Mouse (Mus musculus): ENCODE data around the gene Maml3.

DNA sequence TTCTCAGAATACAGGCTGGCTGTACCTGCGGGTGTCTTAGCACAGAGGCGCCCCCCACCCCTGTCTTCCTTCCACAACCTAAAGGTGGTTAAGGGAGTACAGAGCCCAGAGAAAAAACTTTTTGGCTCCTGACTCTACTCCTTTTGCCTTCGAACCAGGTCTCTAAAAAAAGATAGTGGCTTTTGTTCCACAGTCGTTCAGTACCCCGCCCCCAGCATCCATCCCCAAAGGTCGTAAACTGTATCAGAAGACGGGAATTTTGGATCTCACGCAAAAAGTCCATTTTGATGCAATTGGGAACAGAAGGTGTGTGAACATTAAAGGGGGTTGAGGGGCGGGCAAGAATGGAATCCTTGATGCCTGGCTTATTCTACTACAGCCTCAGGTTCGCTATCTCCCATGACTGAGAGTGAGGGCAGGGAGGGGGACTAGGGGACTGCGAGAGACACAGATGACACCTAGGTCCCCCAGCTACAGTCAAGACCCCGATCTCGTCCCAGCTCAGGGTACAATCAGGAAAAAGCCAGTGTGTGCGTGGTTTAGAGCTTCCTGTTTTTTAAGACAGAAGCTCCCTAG is 3.4 kb downstream of the Maml3 start:
- TF ChIP-seq CTCF (IDR thresholded peaks at IDR 0.05; ENCODE audit: low read depth) (no peak), EP300 (optimal IDR thresholded peaks at IDR 0.05) (no peak)

Measured in stomach, postnatal 0 days (tissue).